Mouse (Mus musculus) midbrain, postnatal 0 days (tissue): ENCODE data around the gene Arid4a. TPM values are rescaled to one million over a fixed set of nuclear protein-coding genes. Genes with fewer than 3 reads are reported as not detected.
"Not testable (repeated sequence)": the region's sequence is repeated elsewhere in the genome, so short reads cannot be mapped to it uniquely, and the experiment has no call there.

Source experiments
- ATAC-seq: fragments of 200-750 bp; cut with Nextera tagmentation; 2 replicates; pipeline ENCODE4 v1.8.0; 2017; ENCODE audit warnings: moderate number of reproducible peaks, mild to moderate bottlenecking, moderate TSS enrichment, moderate library complexity; ENCODE audit not compliant: low FRiP score
- DNase-seq: peaks from one replicate; pipeline ENCODE4 v3.0.0-alpha.2; 2015; ENCODE audit warnings: low spot score
- H3K27ac ChIP-seq: fragments of 300-500 bp; sonication (generic); 2 replicates; pipeline ENCODE4 v1.5.1; 2014; ENCODE audit warnings: low read depth, mild to moderate bottlenecking, low read length, mixed read lengths
- H3K27me3 ChIP-seq: fragments of 300-500 bp; sonication (generic); 2 replicates; pipeline ENCODE4 v1.6.1; 2014; ENCODE audit warnings: low read length, control low read depth, mixed read lengths; ENCODE audit not compliant: insufficient read depth
- H3K36me3 ChIP-seq: fragments of 300-500 bp; sonication (generic); 2 replicates; pipeline ENCODE4 v1.6.1; 2014; ENCODE audit warnings: low read length, control low read depth, mixed read lengths; ENCODE audit not compliant: insufficient read depth
- H3K4me1 ChIP-seq: fragments of 300-500 bp; sonication (generic); 2 replicates; pipeline ENCODE4 v1.6.1; 2014; ENCODE audit warnings: mild to moderate bottlenecking, control low read depth, antibody characterized with exemption, low read length, mixed read lengths; ENCODE audit not compliant: insufficient read depth
- H3K4me2 ChIP-seq: fragments of 300-500 bp; sonication (generic); 2 replicates; pipeline ENCODE4 v1.6.1; 2014; ENCODE audit warnings: low read depth, mild to moderate bottlenecking, low read length, mixed read lengths; ENCODE audit not compliant: poor library complexity, severe bottlenecking
- H3K4me3 ChIP-seq: fragments of 300-500 bp; sonication (generic); 2 replicates; pipeline ENCODE4 v1.5.1; 2014; ENCODE audit warnings: low read depth, mild to moderate bottlenecking, low read length, moderate library complexity
- H3K9ac ChIP-seq: fragments of 300-500 bp; sonication (generic); replicated peaks from 2 replicates; pipeline ENCODE4 v1.6.1; 2014; ENCODE audit warnings: mild to moderate bottlenecking, low read length, moderate library complexity, mixed read lengths; ENCODE audit not compliant: poor library complexity, severe bottlenecking
- H3K9me3 ChIP-seq: fragments of 300-500 bp; sonication (generic); 2 replicates; pipeline ENCODE4 v1.6.1; 2016; ENCODE audit warnings: low read length, control low read depth
- CTCF ChIP-seq: IDR thresholded peaks from 2 replicates; pipeline ENCODE4 v1.5.1; 2016; ENCODE audit warnings: antibody characterized with exemption, mild to moderate bottlenecking
- whole genome bisulfite sequencing: fragments of 180-500 bp; shearing (Covaris S2); extraction: QIAGEN DNeasy Blood & Tissue Kit; methylation state at CpG from one replicate; pipeline ENCODE4 v1.1.7; 2014; 5-methylcytosine and 5-hydroxymethylcytosine counted together
- polyA plus RNA-seq: library from polyadenylated mRNA; unstranded; fragments of >200 nt; fragmentation: Nextera tagmentation; extraction: Ambion mirVana; gene quantifications from 2 replicates; pipeline ENCODE4 v1.2.1, GENCODE M21; 2015
- total RNA-seq: library from RNA; depleted of rRNA; stranded (reverse); fragments of >200 nt; gene quantifications from 2 replicates; pipeline ENCODE4 v1.2.3, GENCODE M21; 2014

Gene Arid4a
- total and polyA plus RNA-seq, 2 experiments from 2014 or later = 11.0 to 43.4 TPM

- H3K9ac ChIP-seq = peak overlapping the region; percentile 71
- no peak for TF ChIP-seq CTCF
- DNase-seq (no peak), ATAC-seq (no peak)
- H3K27me3 ChIP-seq = no peaks in the 10 kb centered on the region
- no peaks in the 10 kb centered on the region for H3K9me3 ChIP-seq
- H3K27ac ChIP-seq = peak overlapping the region; percentile 85; the same call in 1 of the 2 replicates
- 0 out of 2 replicates have a peak, but pooled peaks cover 2% of the 10 kb centered on the region for H3K4me1 ChIP-seq
- H3K36me3 ChIP-seq = peaks cover 8% of the 10 kb centered on the region; the same call in 1 of the 2 replicates
- WGBS = 13% methylated on average over 5 of the region's 5 CpGs
- peak overlapping the region; percentile 90 for H3K4me2 ChIP-seq
- H3K4me3 ChIP-seq = peak overlapping the region; percentile 96
Measured at GRCm38 (mm10) chr12:71017242-71017571, 1.4 kb downstream of the Arid4a start.

GRCm38 (mm10) chr12:71017827-71018226 is 2.0 kb downstream of the Arid4a start:
- Histone ChIP-seq H3K9me3 (no peaks in the 10 kb centered on the region), H3K27me3 (no peaks in the 10 kb centered on the region), H3K36me3 (peaks cover 11% of the 10 kb centered on the region; the same call in 1 of the 2 replicates), H3K27ac (no peak overlapping the region), H3K9ac (no peak overlapping the region), H3K4me3 (no peak overlapping the region), H3K4me2 (no peak overlapping the region), H3K4me1 (0 out of 2 replicates have a peak, but pooled peaks cover 2% of the 10 kb centered on the region)
- no peak for TF ChIP-seq CTCF
- DNase-seq (no peak), ATAC-seq (no peak)
- 87% methylated on average over 10 of the region's 10 CpGs for WGBS

GRCm38 (mm10) chr12:71019211-71019610 is 3.4 kb downstream of the Arid4a start:
- WGBS = 89% methylated on average over 8 of the region's 8 CpGs
- Histone ChIP-seq H3K27ac (no peak overlapping the region), H3K27me3 (no peaks in the 10 kb centered on the region), H3K4me2 (no peak overlapping the region), H3K9me3 (no peaks in the 10 kb centered on the region), H3K4me1 (0 out of 2 replicates have a peak, but pooled peaks cover under 1% of the 10 kb centered on the region), H3K4me3 (no peak overlapping the region), H3K36me3 (peaks cover 13% of the 10 kb centered on the region; the same call in 1 of the 2 replicates), H3K9ac (no peak overlapping the region)
- DNase-seq (no peak), ATAC-seq (no peak)
- TF ChIP-seq CTCF = no peak

GRCm38 (mm10) chr12:71024411-71024810 is 8.6 kb downstream of the Arid4a start:
- H3K27ac ChIP-seq = no peak overlapping the region
- no peaks in the 10 kb centered on the region for H3K27me3 ChIP-seq
- H3K9ac ChIP-seq = no peak overlapping the region
- H3K4me2 ChIP-seq = no peak overlapping the region
- H3K36me3 ChIP-seq = peaks cover 25% of the 10 kb centered on the region
- 95% methylated on average over 10 of the region's 10 CpGs for WGBS
- no peaks in the 10 kb centered on the region for H3K9me3 ChIP-seq
- no peak for TF ChIP-seq CTCF
- ATAC-seq (no peak), DNase-seq (no peak)
- no peak overlapping the region for H3K4me3 ChIP-seq
- no peaks in the 10 kb centered on the region for H3K4me1 ChIP-seq

GRCm38 (mm10) chr12:71028265-71028664 is 12.5 kb downstream of the Arid4a start:
- not testable (repeated sequence) for DNase-seq, H3K4me1 ChIP-seq, H3K27ac ChIP-seq, H3K9me3 ChIP-seq, H3K27me3 ChIP-seq, ATAC-seq, H3K4me3 ChIP-seq, H3K4me2 ChIP-seq, H3K9ac ChIP-seq
- H3K36me3 ChIP-seq = peaks cover 32% of the 10 kb centered on the region
- WGBS = 92% methylated on average over 8 of the region's 8 CpGs

GRCm38 (mm10) chr12:71030260-71030659 is 14.5 kb downstream of the Arid4a start:
- H3K27me3 ChIP-seq = no peaks in the 10 kb centered on the region
- WGBS = 88% methylated on average over 8 of the region's 8 CpGs
- no peaks in the 10 kb centered on the region for H3K9me3 ChIP-seq
- ATAC-seq = no peak
- DNase-seq = no peak
- no peak for TF ChIP-seq CTCF
- H3K4me2 ChIP-seq = no peak overlapping the region
- H3K27ac ChIP-seq = no peak overlapping the region
- peaks cover 25% of the 10 kb centered on the region for H3K36me3 ChIP-seq
- no peak overlapping the region for H3K4me3 ChIP-seq
- H3K4me1 ChIP-seq = no peaks in the 10 kb centered on the region
- H3K9ac ChIP-seq = no peak overlapping the region
